Mouse (Mus musculus): Measurements from ENCODE around the gene Cactin. TPM values are rescaled to one million over a fixed set of nuclear protein-coding genes. Genes with fewer than 3 reads are reported as not detected.
A peak's percentile ranks its signal among the peaks of the same experiment; 100 is the strongest.

Gene Cactin
- total RNA-seq (2021) = 44.0 and 45.7 TPM in 2 replicates
- long read RNA-seq, transcript Cactin-201 (9 exons, 2,715 nt) = major isoform, 82 of 98 reads
- long read RNA-seq, partial matches to known transcripts = 9 of 98 reads
- long read RNA-seq, other reads (novel, unspliced or antisense) = 7 of 98 reads

- peak; percentile 99 for DNase-seq
Observed at GRCm38 (mm10) chr10:81320550-81321347, at the start of gene Cactin. Gene Cactin, plus strand, starts transcription at chr10:81321103.

- DNase-seq = no peak
Observed at GRCm38 (mm10) chr10:81272356-81272755, 48.5 kb upstream of the Cactin start.

- no peak for DNase-seq
Observed at GRCm38 (mm10) chr10:81273842-81274241, 47.1 kb upstream of the Cactin start.

- DNase-seq = no peak
Observed at GRCm38 (mm10) chr10:81277676-81278075, 43.2 kb upstream of the Cactin start.

GRCm38 (mm10) chr10:81279496-81279895, 41.4 kb upstream of the Cactin start:
- DNase-seq = no peak

- no peak for DNase-seq
Observed at GRCm38 (mm10) chr10:81284189-81284588, 36.7 kb upstream of the Cactin start.

- DNase-seq = no peak
Observed at GRCm38 (mm10) chr10:81284719-81285118, 36.2 kb upstream of the Cactin start.

GRCm38 (mm10) chr10:81285694-81286450, 35.0 kb upstream of the Cactin start:
- DNase-seq = peak; percentile 91

- DNase-seq = no peak
Observed at GRCm38 (mm10) chr10:81286586-81286985, 34.3 kb upstream of the Cactin start.

GRCm38 (mm10) chr10:81287513-81288157, 33.3 kb upstream of the Cactin start:
- peak; percentile 42 for DNase-seq

- no peak for DNase-seq
Observed at GRCm38 (mm10) chr10:81288601-81289000, 32.3 kb upstream of the Cactin start.

- peak; percentile 60 for DNase-seq
Observed at GRCm38 (mm10) chr10:81289278-81289677, 31.6 kb upstream of the Cactin start.

GRCm38 (mm10) chr10:81289811-81290210, 31.1 kb upstream of the Cactin start:
- no peak for DNase-seq

GRCm38 (mm10) chr10:81290698-81291460, 30.0 kb upstream of the Cactin start:
- DNase-seq = no peak

GRCm38 (mm10) chr10:81291511-81292104, 29.3 kb upstream of the Cactin start, which contains the start of gene Tjp3:
Gene Tjp3, minus strand, starts transcription at chr10:81291581.
- DNase-seq = no peak

- peak; percentile 97 for DNase-seq
Observed at GRCm38 (mm10) chr10:81292554-81293333, 28.2 kb upstream of the Cactin start, which contains the start of gene Pip5k1c. Gene Pip5k1c, plus strand, starts transcription at chr10:81292963.

- no peak for DNase-seq
Observed at GRCm38 (mm10) chr10:81293334-81294030, 27.4 kb upstream of the Cactin start.

- no peak for DNase-seq
Observed at GRCm38 (mm10) chr10:81294442-81294841, 26.5 kb upstream of the Cactin start.

GRCm38 (mm10) chr10:81295185-81295584, 25.7 kb upstream of the Cactin start:
- DNase-seq = no peak

- DNase-seq = no peak
Observed at GRCm38 (mm10) chr10:81297246-81297645, 23.7 kb upstream of the Cactin start.

All from adrenal gland, postnatal 25 days (tissue).